Mouse (Mus musculus): Measurements from ENCODE around the gene Carnmt1. TPM values are rescaled to one million over a fixed set of nuclear protein-coding genes. Genes with fewer than 3 reads are reported as not detected.

The Carnmt1 gene
- polyA plus RNA-seq, 1 experiment = 5.4 TPM

- TF ChIP-seq CTCF (IDR thresholded peaks at IDR 0.05; ENCODE audit: control insufficient read depth, insufficient read depth, insufficient read length) (no peak), MAX (IDR thresholded peaks at IDR 0.05) (no peak), MYOD1 (IDR thresholded peaks at IDR 0.05; ENCODE audit: control insufficient read depth, insufficient read length, low read depth) (no peak), FOSL1 (IDR thresholded peaks at IDR 0.05; ENCODE audit: insufficient read depth, low read length, poor library complexity, severe bottlenecking) (no peak), CEBPB (IDR thresholded peaks at IDR 0.05; ENCODE audit: low read depth) (no peak), USF1 (IDR thresholded peaks at IDR 0.05; ENCODE audit: low read depth) (no peak), MYOG (IDR thresholded peaks at IDR 0.05; ENCODE audit: control insufficient read depth, extremely low read depth, insufficient read length) (no peak)
- Histone ChIP-seq H3ac (ENCODE audit: control insufficient read depth, insufficient read length, low read depth) (no peak overlapping the region), H3K27me3 (ENCODE audit: control insufficient read depth, insufficient read depth, insufficient read length) (no peaks in the 10 kb centered on the region), H3K79me3 (ENCODE audit: low read depth) (peaks cover 8% of the 10 kb centered on the region), H3K79me2 (ENCODE audit: control insufficient read depth, insufficient read depth) (peaks cover 11% of the 10 kb centered on the region), H3K36me3 (ENCODE audit: control insufficient read depth, insufficient read depth) (peaks cover 25% of the 10 kb centered on the region), H3K4me3 (ENCODE audit: insufficient read depth, poor library complexity, severe bottlenecking) (no peak overlapping the region)
Observed at GRCm38 (mm10) chr19:18682142-18682541, 11.6 kb downstream of the Carnmt1 start.

DNA sequence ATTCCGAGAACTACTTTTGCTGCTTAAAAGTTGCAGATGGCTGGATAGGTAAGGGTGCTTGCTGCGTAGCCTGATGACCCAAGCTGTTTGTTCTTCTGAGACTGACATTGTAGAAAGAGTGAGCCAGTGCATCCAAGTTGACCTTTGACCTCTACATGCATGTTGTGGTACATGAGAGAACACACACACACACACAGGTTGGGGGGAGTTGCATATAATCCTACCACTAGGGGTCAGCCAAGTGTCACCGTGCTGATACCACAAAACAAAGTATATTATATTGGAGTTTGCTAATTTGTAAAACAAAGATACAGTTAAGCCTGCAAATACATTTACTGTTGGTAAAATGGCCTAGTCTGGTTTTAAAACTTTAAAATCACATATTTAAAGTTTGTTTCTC lies 17.0 kb downstream of the Carnmt1 start:
- Histone ChIP-seq H3K36me3 (ENCODE audit: control insufficient read depth, insufficient read depth) (peaks cover 11% of the 10 kb centered on the region), H3K79me3 (ENCODE audit: low read depth) (peaks cover 1% of the 10 kb centered on the region), H3K79me2 (ENCODE audit: control insufficient read depth, insufficient read depth) (peaks cover 8% of the 10 kb centered on the region), H3K4me3 (ENCODE audit: insufficient read depth, poor library complexity, severe bottlenecking) (no peak overlapping the region), H3ac (ENCODE audit: control insufficient read depth, insufficient read length, low read depth) (no peak overlapping the region), H3K27me3 (ENCODE audit: control insufficient read depth, insufficient read depth, insufficient read length) (no peaks in the 10 kb centered on the region)
- TF ChIP-seq CTCF (IDR thresholded peaks at IDR 0.05; ENCODE audit: control insufficient read depth, insufficient read depth, insufficient read length) (peak; percentile 52), USF1 (IDR thresholded peaks at IDR 0.05; ENCODE audit: low read depth) (no peak), CEBPB (IDR thresholded peaks at IDR 0.05; ENCODE audit: low read depth) (no peak)

- TF ChIP-seq MYOG (IDR thresholded peaks at IDR 0.05; ENCODE audit: control insufficient read depth, extremely low read depth, insufficient read length) (no peak), FOSL1 (IDR thresholded peaks at IDR 0.05; ENCODE audit: insufficient read depth, low read length, poor library complexity, severe bottlenecking) (no peak), CTCF (IDR thresholded peaks at IDR 0.05; ENCODE audit: control insufficient read depth, insufficient read depth, insufficient read length) (no peak), CEBPB (IDR thresholded peaks at IDR 0.05; ENCODE audit: low read depth) (no peak), MAX (IDR thresholded peaks at IDR 0.05) (no peak), MYOD1 (IDR thresholded peaks at IDR 0.05; ENCODE audit: control insufficient read depth, insufficient read length, low read depth) (no peak), USF1 (IDR thresholded peaks at IDR 0.05; ENCODE audit: low read depth) (no peak)
- H3K36me3 ChIP-seq (ENCODE audit: control insufficient read depth, insufficient read depth) = peaks cover 34% of the 10 kb centered on the region
- no peak overlapping the region for H3ac ChIP-seq (ENCODE audit: control insufficient read depth, insufficient read length, low read depth)
- peaks cover 8% of the 10 kb centered on the region for H3K79me2 ChIP-seq (ENCODE audit: control insufficient read depth, insufficient read depth)
- H3K27me3 ChIP-seq (ENCODE audit: control insufficient read depth, insufficient read depth, insufficient read length) = no peaks in the 10 kb centered on the region
- no peaks in the 10 kb centered on the region for H3K79me3 ChIP-seq (ENCODE audit: low read depth)
- no peak overlapping the region for H3K4me3 ChIP-seq (ENCODE audit: insufficient read depth, poor library complexity, severe bottlenecking)
Observed at GRCm38 (mm10) chr19:18692176-18692575, 21.6 kb downstream of the Carnmt1 start.

- Histone ChIP-seq H3K79me3 (ENCODE audit: low read depth) (no peaks in the 10 kb centered on the region), H3ac (ENCODE audit: control insufficient read depth, insufficient read length, low read depth) (no peak overlapping the region), H3K36me3 (ENCODE audit: control insufficient read depth, insufficient read depth) (peaks cover 34% of the 10 kb centered on the region), H3K27me3 (ENCODE audit: control insufficient read depth, insufficient read depth, insufficient read length) (no peaks in the 10 kb centered on the region), H3K79me2 (ENCODE audit: control insufficient read depth, insufficient read depth) (peaks cover 8% of the 10 kb centered on the region), H3K4me3 (ENCODE audit: insufficient read depth, poor library complexity, severe bottlenecking) (no peak overlapping the region)
- no peak for TF ChIP-seq MYOD1 (IDR thresholded peaks at IDR 0.05; ENCODE audit: control insufficient read depth, insufficient read length, low read depth)
- no peak for TF ChIP-seq MAX (IDR thresholded peaks at IDR 0.05)
- TF ChIP-seq MYOG (IDR thresholded peaks at IDR 0.05; ENCODE audit: control insufficient read depth, extremely low read depth, insufficient read length) = no peak
- no peak for TF ChIP-seq CTCF (IDR thresholded peaks at IDR 0.05; ENCODE audit: control insufficient read depth, insufficient read depth, insufficient read length)
- no peak for TF ChIP-seq CEBPB (IDR thresholded peaks at IDR 0.05; ENCODE audit: low read depth)
- no peak for TF ChIP-seq FOSL1 (IDR thresholded peaks at IDR 0.05; ENCODE audit: insufficient read depth, low read length, poor library complexity, severe bottlenecking)
- no peak for TF ChIP-seq USF1 (IDR thresholded peaks at IDR 0.05; ENCODE audit: low read depth)
Observed at GRCm38 (mm10) chr19:18692768-18693167, 22.2 kb downstream of the Carnmt1 start.

DNA sequence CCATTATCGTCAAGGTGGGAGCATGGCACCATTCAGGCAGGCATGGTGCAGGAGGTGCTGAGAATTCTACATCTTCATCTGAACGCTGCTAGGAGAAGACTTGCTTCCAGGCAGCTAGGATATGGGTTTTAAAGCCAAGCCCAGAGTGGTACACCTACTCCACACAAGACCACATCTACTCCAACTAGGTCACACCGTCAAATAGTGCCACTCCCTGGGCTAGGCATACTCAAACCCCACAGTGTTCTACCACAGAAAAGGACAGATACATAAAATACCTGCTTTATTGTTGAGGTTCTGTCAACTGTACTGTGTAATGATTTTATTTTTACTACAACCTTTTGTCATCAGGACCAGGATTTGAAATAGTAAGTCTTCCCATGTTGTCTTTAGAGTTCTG lies 24.6 kb downstream of the Carnmt1 start:
- TF ChIP-seq FOSL1 (IDR thresholded peaks at IDR 0.05; ENCODE audit: insufficient read depth, low read length, poor library complexity, severe bottlenecking) (no peak), CTCF (IDR thresholded peaks at IDR 0.05; ENCODE audit: control insufficient read depth, insufficient read depth, insufficient read length) (no peak), MYOG (IDR thresholded peaks at IDR 0.05; ENCODE audit: control insufficient read depth, extremely low read depth, insufficient read length) (no peak), MAX (IDR thresholded peaks at IDR 0.05) (no peak), CEBPB (IDR thresholded peaks at IDR 0.05; ENCODE audit: low read depth) (no peak), USF1 (IDR thresholded peaks at IDR 0.05; ENCODE audit: low read depth) (no peak), MYOD1 (IDR thresholded peaks at IDR 0.05; ENCODE audit: control insufficient read depth, insufficient read length, low read depth) (no peak)
- H3K27me3 ChIP-seq (ENCODE audit: control insufficient read depth, insufficient read depth, insufficient read length) = no peaks in the 10 kb centered on the region
- H3K4me3 ChIP-seq (ENCODE audit: insufficient read depth, poor library complexity, severe bottlenecking) = no peak overlapping the region
- H3K79me2 ChIP-seq (ENCODE audit: control insufficient read depth, insufficient read depth) = no peaks in the 10 kb centered on the region
- H3K36me3 ChIP-seq (ENCODE audit: control insufficient read depth, insufficient read depth) = peaks cover 36% of the 10 kb centered on the region
- no peaks in the 10 kb centered on the region for H3K79me3 ChIP-seq (ENCODE audit: low read depth)
- H3ac ChIP-seq (ENCODE audit: control insufficient read depth, insufficient read length, low read depth) = no peak overlapping the region

- Histone ChIP-seq H3K27me3 (ENCODE audit: control insufficient read depth, insufficient read depth, insufficient read length) (no peaks in the 10 kb centered on the region), H3K79me2 (ENCODE audit: control insufficient read depth, insufficient read depth) (no peaks in the 10 kb centered on the region), H3ac (ENCODE audit: control insufficient read depth, insufficient read length, low read depth) (no peak overlapping the region), H3K4me3 (ENCODE audit: insufficient read depth, poor library complexity, severe bottlenecking) (no peak overlapping the region), H3K36me3 (ENCODE audit: control insufficient read depth, insufficient read depth) (peaks cover 34% of the 10 kb centered on the region), H3K79me3 (ENCODE audit: low read depth) (no peaks in the 10 kb centered on the region)
- TF ChIP-seq USF1 (IDR thresholded peaks at IDR 0.05; ENCODE audit: low read depth) (no peak), CEBPB (IDR thresholded peaks at IDR 0.05; ENCODE audit: low read depth) (no peak)
Observed at GRCm38 (mm10) chr19:18695552-18695951, 25.0 kb downstream of the Carnmt1 start.
